Mouse (Mus musculus) erythroblast, embryonic 14.5 days (primary cell): Measurements from ENCODE around the gene Lce6a. TPM values are rescaled to one million over a fixed set of nuclear protein-coding genes. Genes with fewer than 3 reads are reported as not detected.

Experiments used
- H3K27me3 ChIP-seq: 2 replicates; pipeline ENCODE4 v1.6.1; 2012; ENCODE audit warnings: inconsistent platforms; ENCODE audit not compliant: control insufficient read depth
- H3K36me3 ChIP-seq: 2 replicates; pipeline ENCODE4 v1.6.1; 2012; ENCODE audit warnings: mild to moderate bottlenecking, inconsistent platforms; ENCODE audit not compliant: control insufficient read depth
- H3K4me1 ChIP-seq: 2 replicates; pipeline ENCODE4 v1.6.1; 2012; ENCODE audit warnings: inconsistent platforms; ENCODE audit not compliant: control insufficient read depth
- H3K4me3 ChIP-seq: replicated peaks from 2 replicates; pipeline ENCODE3; 2012; ENCODE audit warnings: moderate library complexity, mild to moderate bottlenecking, inconsistent platforms
- H3K9me3 ChIP-seq: 2 replicates; pipeline ENCODE4 v1.6.1; 2012; ENCODE audit warnings: low read length, inconsistent platforms, mixed read lengths; ENCODE audit not compliant: control insufficient read depth
- GATA1 ChIP-seq: IDR thresholded peaks from 2 replicates; pipeline ENCODE4 v1.6.1; 2012; ENCODE audit warnings: low read length, inconsistent platforms, mixed read lengths
- TAL1 ChIP-seq: IDR thresholded peaks from 3 replicates; pipeline ENCODE4 v1.6.1; 2012; ENCODE audit warnings: low read length, inconsistent platforms, mixed read lengths
- polyA plus RNA-seq: library from polyadenylated mRNA; stranded (reverse); fragments of >175 nt; gene quantifications from 2 replicates; pipeline ENCODE4 v1.2.3, GENCODE M21; 2012

Gene Lce6a
- polyA plus RNA-seq, 1 experiment, result not detected

- H3K27me3 ChIP-seq, result no peaks in the 10 kb centered on the region
- no peaks in the 10 kb centered on the region for H3K4me1 ChIP-seq
- H3K4me3 ChIP-seq, result no peak overlapping the region
- TF ChIP-seq TAL1 (no peak), GATA1 (no peak)
- no peaks in the 10 kb centered on the region for H3K36me3 ChIP-seq
- H3K9me3 ChIP-seq, result no peaks in the 10 kb centered on the region
These were observed 19.3 kb downstream of the Lce6a start for GRCm38 (mm10) chr3:92602169-92602568.

- Histone ChIP-seq H3K36me3 (no peaks in the 10 kb centered on the region), H3K27me3 (no peaks in the 10 kb centered on the region), H3K4me1 (no peaks in the 10 kb centered on the region), H3K4me3 (no peak overlapping the region), H3K9me3 (no peaks in the 10 kb centered on the region)
- TF ChIP-seq TAL1, result no peak
- TF ChIP-seq GATA1, result no peak
These were observed 21.0 kb downstream of the Lce6a start for GRCm38 (mm10) chr3:92600456-92600855.

- TF ChIP-seq TAL1 (no peak), GATA1 (no peak)
- H3K36me3 ChIP-seq, result no peaks in the 10 kb centered on the region
- H3K4me1 ChIP-seq, result no peaks in the 10 kb centered on the region
- H3K27me3 ChIP-seq, result no peaks in the 10 kb centered on the region
- no peak overlapping the region for H3K4me3 ChIP-seq
- no peaks in the 10 kb centered on the region for H3K9me3 ChIP-seq
These were observed 21.5 kb downstream of the Lce6a start for GRCm38 (mm10) chr3:92599973-92600372.

- Histone ChIP-seq H3K36me3 (no peaks in the 10 kb centered on the region), H3K4me3 (no peak overlapping the region), H3K27me3 (no peaks in the 10 kb centered on the region), H3K9me3 (no peaks in the 10 kb centered on the region), H3K4me1 (no peaks in the 10 kb centered on the region)
- TF ChIP-seq TAL1 (no peak), GATA1 (no peak)
These were observed 23.0 kb downstream of the Lce6a start for GRCm38 (mm10) chr3:92598429-92598828.

- no peaks in the 10 kb centered on the region for H3K27me3 ChIP-seq
- no peaks in the 10 kb centered on the region for H3K9me3 ChIP-seq
- TF ChIP-seq GATA1 (no peak), TAL1 (no peak)
- no peak within 1 kb of the TSS for H3K4me3 ChIP-seq
- no peaks in the 10 kb centered on the region for H3K4me1 ChIP-seq
- no peaks in the 10 kb centered on the region for H3K36me3 ChIP-seq
These were observed 32.6 kb downstream of the Lce6a start, which contains the start of gene Smcp for GRCm38 (mm10) chr3:92588858-92589257. Gene Smcp, minus strand, starts transcription at chr3:92588997.

GRCm38 (mm10) chr3:92587190-92587589 is 34.3 kb downstream of the Lce6a start:
- H3K9me3 ChIP-seq, result no peaks in the 10 kb centered on the region
- H3K36me3 ChIP-seq, result no peaks in the 10 kb centered on the region
- no peak for TF ChIP-seq TAL1
- no peak for TF ChIP-seq GATA1
- H3K27me3 ChIP-seq, result no peaks in the 10 kb centered on the region
- no peak overlapping the region for H3K4me3 ChIP-seq
- H3K4me1 ChIP-seq, result no peaks in the 10 kb centered on the region

- no peak for TF ChIP-seq TAL1
- no peak for TF ChIP-seq GATA1
- Histone ChIP-seq H3K4me3 (no peak overlapping the region), H3K9me3 (no peaks in the 10 kb centered on the region), H3K27me3 (no peaks in the 10 kb centered on the region), H3K4me1 (no peaks in the 10 kb centered on the region), H3K36me3 (no peaks in the 10 kb centered on the region)
These were observed 36.4 kb downstream of the Lce6a start for GRCm38 (mm10) chr3:92585055-92585454.

- Histone ChIP-seq H3K9me3 (no peaks in the 10 kb centered on the region), H3K4me3 (no peak overlapping the region), H3K36me3 (no peaks in the 10 kb centered on the region), H3K27me3 (no peaks in the 10 kb centered on the region), H3K4me1 (no peaks in the 10 kb centered on the region)
- TF ChIP-seq TAL1 (no peak), GATA1 (no peak)
These were observed 38.2 kb downstream of the Lce6a start for GRCm38 (mm10) chr3:92583164-92583826.

GRCm38 (mm10) chr3:92579508-92579907 is 42.0 kb downstream of the Lce6a start:
- Histone ChIP-seq H3K4me3 (no peak overlapping the region), H3K27me3 (no peaks in the 10 kb centered on the region)

More at GRCm38 (mm10) chr3:92579508-92579907, 42.0 kb downstream of the Lce6a start:
- Histone ChIP-seq H3K4me1 (no peaks in the 10 kb centered on the region), H3K36me3 (no peaks in the 10 kb centered on the region), H3K9me3 (no peaks in the 10 kb centered on the region)
- TF ChIP-seq GATA1, result no peak
- TF ChIP-seq TAL1, result no peak
